Mouse (Mus musculus) neural tube, embryonic 10.5 days (tissue): ENCODE measurements around the gene Pom121l2.
A peak's percentile ranks its signal among the peaks of the same experiment; 100 is the strongest.

Source experiments
- DNase-seq: peaks from one replicate; pipeline ENCODE4 v3.0.0-alpha.2; 2017; ENCODE audit warnings: low spot score; ENCODE audit errors: extremely low spot score

Gene Pom121l2

GRCm38 (mm10) chr13:21980981-21981802, at the start of gene Pom121l2:
Gene Pom121l2, plus strand, starts transcription at chr13:21981194.
- peak; percentile 69 for DNase-seq

GRCm38 (mm10) chr13:21931740-21932139, 49.3 kb upstream of the Pom121l2 start:
- no peak for DNase-seq

GRCm38 (mm10) chr13:21933626-21934548, 47.1 kb upstream of the Pom121l2 start:
- peak; percentile 64 for DNase-seq

- DNase-seq = peak; percentile 82
These were observed 45.8 kb upstream of the Pom121l2 start for GRCm38 (mm10) chr13:21934982-21935791.

GRCm38 (mm10) chr13:21935833-21936232, 45.2 kb upstream of the Pom121l2 start:
- DNase-seq = no peak

GRCm38 (mm10) chr13:21936968-21937367, 44.0 kb upstream of the Pom121l2 start:
- DNase-seq = peak; percentile 84

- DNase-seq = peak; percentile 93
These were observed 40.8 kb upstream of the Pom121l2 start for GRCm38 (mm10) chr13:21940213-21940612.

GRCm38 (mm10) chr13:21940811-21941321, 40.1 kb upstream of the Pom121l2 start:
- peak; percentile 72 for DNase-seq

GRCm38 (mm10) chr13:21943644-21944043, 37.4 kb upstream of the Pom121l2 start:
- DNase-seq = no peak

GRCm38 (mm10) chr13:21944592-21944925, 36.4 kb upstream of the Pom121l2 start:
- DNase-seq = no peak

GRCm38 (mm10) chr13:21944926-21945740, 35.9 kb upstream of the Pom121l2 start, which contains the start of gene Zfp184:
Gene Zfp184, plus strand, starts transcription at chr13:21945094.
- peak; percentile 92 for DNase-seq

- DNase-seq = no peak
These were observed 11.7 kb upstream of the Pom121l2 start for GRCm38 (mm10) chr13:21969269-21969668.

GRCm38 (mm10) chr13:21969816-21970215, 11.2 kb upstream of the Pom121l2 start:
- no peak for DNase-seq

- no peak for DNase-seq
These were observed 9.4 kb upstream of the Pom121l2 start for GRCm38 (mm10) chr13:21971641-21972040.

GRCm38 (mm10) chr13:21974221-21974725, 6.7 kb upstream of the Pom121l2 start:
- peak; percentile 92 for DNase-seq

- peak; percentile 83 for DNase-seq
These were observed 6.1 kb upstream of the Pom121l2 start for GRCm38 (mm10) chr13:21974726-21975473.

- peak; percentile 71 for DNase-seq
These were observed 804 bp downstream of the Pom121l2 start for GRCm38 (mm10) chr13:21981803-21982193.

- DNase-seq = no peak
These were observed 3.5 kb downstream of the Pom121l2 start for GRCm38 (mm10) chr13:21984486-21984885.

GRCm38 (mm10) chr13:21992550-21992949, 11.6 kb downstream of the Pom121l2 start:
- DNase-seq = no peak
